Mouse (Mus musculus) c-Kit-positive CD71-negative TER-119-negative erythroid progenitor cells, embryonic 14.5 days (primary cell): Measurements from ENCODE around the gene Gdpd2.

Experiments
- DNase-seq: peaks from one replicate; pipeline ENCODE4 v3.0.0-alpha.2; 2013; ENCODE audit warnings: low read depth

The Gdpd2 gene

GRCm38 (mm10) chrX:100777655-100778234, 48.1 kb downstream of the Gdpd2 start:
- DNase-seq = no peak

GRCm38 (mm10) chrX:100778397-100778796, 48.7 kb downstream of the Gdpd2 start:
- DNase-seq = no peak
